Mouse (Mus musculus) c-Kit-positive CD71-positive TER-119-positive erythroid progenitor cells, embryonic 14.5 days (primary cell): Measurements from ENCODE around the gene Tnfrsf26.

Source experiments
- DNase-seq: peaks from one replicate; pipeline ENCODE4 v3.0.0-alpha.2; 2013; ENCODE audit warnings: low spot score

The Tnfrsf26 gene

GRCm38 (mm10) chr7:143599428-143600230 is 28.9 kb downstream of the Tnfrsf26 start, which contains the start of gene Cars:
Cars (minus strand) TSS chr7:143600090.
- DNase-seq = peak; percentile 95

- DNase-seq = no peak
Observed at GRCm38 (mm10) chr7:143594865-143595264, 33.7 kb downstream of the Tnfrsf26 start.

GRCm38 (mm10) chr7:143592255-143592654 is 36.3 kb downstream of the Tnfrsf26 start:
- no peak for DNase-seq

GRCm38 (mm10) chr7:143588006-143588405 is 40.5 kb downstream of the Tnfrsf26 start:
- DNase-seq = no peak

GRCm38 (mm10) chr7:143587586-143587985 is 40.9 kb downstream of the Tnfrsf26 start:
- DNase-seq = no peak

GRCm38 (mm10) chr7:143583956-143584355 is 44.6 kb downstream of the Tnfrsf26 start:
- DNase-seq = peak; percentile 58

GRCm38 (mm10) chr7:143583025-143583424 is 45.5 kb downstream of the Tnfrsf26 start:
- DNase-seq = no peak

GRCm38 (mm10) chr7:143575751-143576150 is 52.8 kb downstream of the Tnfrsf26 start:
- DNase-seq = no peak

- peak; percentile 81 for DNase-seq
Observed at GRCm38 (mm10) chr7:143565648-143566039, 62.9 kb downstream of the Tnfrsf26 start.

GRCm38 (mm10) chr7:143565015-143565647 is 63.4 kb downstream of the Tnfrsf26 start:
- no peak for DNase-seq

- DNase-seq = no peak
Observed at GRCm38 (mm10) chr7:143563787-143564186, 64.7 kb downstream of the Tnfrsf26 start.
